Mouse (Mus musculus) monocyte, adult 5-6 weeks (primary cell): Measurements from ENCODE around the gene Tmem91. TPM values are rescaled to one million over a fixed set of nuclear protein-coding genes. Genes with fewer than 3 reads are reported as not detected.

Source experiments
- ATAC-seq: fragments of 153-309, 156-312 bp; replicated peaks from 2 replicates; pipeline ENCODE4 v1.8.0; 2017; ENCODE audit warnings: mild to moderate bottlenecking; ENCODE audit not compliant: low TSS enrichment, insufficient number of reproducible peaks, severe bottlenecking, poor library complexity, low FRiP score
- total RNA-seq: library from RNA; stranded (forward); fragments of 200-1000, 200-491, 200-594 nt; gene quantifications from 3 replicates; pipeline ENCODE4 v1.2.3, GENCODE M21; 2017

Gene Tmem91
- total RNA-seq, 1 experiment from 2014 or later = 0.29 TPM

DNA sequence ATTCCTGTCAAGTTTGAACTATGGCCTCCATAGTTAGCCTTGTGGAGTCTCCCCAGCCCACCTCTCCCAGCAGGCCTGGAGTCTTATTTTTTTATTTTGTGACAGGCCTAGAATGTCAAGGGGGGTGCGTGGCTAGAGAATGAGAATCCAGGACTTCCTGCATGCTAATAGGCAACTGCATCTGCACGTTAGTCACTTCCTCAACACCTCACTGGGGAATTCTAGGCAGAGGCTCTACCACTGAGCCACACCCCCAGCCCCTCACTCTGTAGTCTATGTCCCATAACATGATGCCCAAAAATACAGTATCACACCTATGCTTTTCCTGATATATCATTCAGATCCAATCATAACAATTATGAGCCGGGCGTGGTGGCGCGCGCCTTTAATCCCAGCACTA, 2.0 kb upstream of the Tmem91 start:
- ATAC-seq = no peak

GRCm38 (mm10) chr7:25676085-25676781, 1.3 kb upstream of the Tmem91 start:
- ATAC-seq = no peak

GRCm38 (mm10) chr7:25675405-25675804, 439 bp upstream of the Tmem91 start:
- ATAC-seq = no peak

GRCm38 (mm10) chr7:25674297-25674696, 669 bp downstream of the Tmem91 start:
- ATAC-seq = no peak

DNA sequence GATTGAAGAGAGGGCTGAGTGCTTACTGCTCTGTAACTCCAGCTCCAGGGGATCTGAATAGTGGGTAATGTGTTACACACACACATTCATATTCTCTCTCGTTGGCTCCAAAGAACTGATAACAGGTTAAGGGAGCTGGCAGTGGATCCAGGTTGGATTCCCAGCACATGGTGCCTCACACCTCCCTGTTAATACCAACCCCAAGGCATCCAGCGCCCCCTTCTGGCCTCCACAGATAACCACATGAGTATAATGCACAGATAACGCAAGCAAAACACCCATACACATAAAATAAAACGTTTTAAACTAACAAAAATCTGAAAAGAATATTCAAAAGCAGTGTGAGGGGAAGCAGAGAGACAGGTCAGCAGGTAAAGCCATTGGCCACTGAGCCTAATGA, 2.5 kb downstream of the Tmem91 start:
- no peak for ATAC-seq

DNA sequence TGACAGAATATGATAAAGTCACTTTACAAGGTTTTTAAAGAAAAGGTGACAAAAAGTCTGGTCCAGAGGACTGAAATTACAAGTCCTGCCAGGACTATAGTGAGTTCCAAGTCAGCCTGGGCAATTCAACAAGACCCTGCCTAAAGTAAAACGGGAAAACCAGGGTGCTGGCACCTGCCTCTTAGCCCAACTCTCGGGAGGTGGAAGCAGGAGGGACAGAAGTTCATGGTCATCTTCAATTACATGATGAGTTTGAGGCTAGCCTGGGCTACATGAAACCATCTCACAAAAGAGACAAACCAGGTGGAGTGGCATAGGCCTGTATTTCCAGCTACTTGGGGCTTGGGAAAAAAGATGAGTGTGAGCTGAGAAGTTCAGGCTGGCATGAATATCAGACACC, 3.3 kb downstream of the Tmem91 start:
- ATAC-seq = no peak

DNA sequence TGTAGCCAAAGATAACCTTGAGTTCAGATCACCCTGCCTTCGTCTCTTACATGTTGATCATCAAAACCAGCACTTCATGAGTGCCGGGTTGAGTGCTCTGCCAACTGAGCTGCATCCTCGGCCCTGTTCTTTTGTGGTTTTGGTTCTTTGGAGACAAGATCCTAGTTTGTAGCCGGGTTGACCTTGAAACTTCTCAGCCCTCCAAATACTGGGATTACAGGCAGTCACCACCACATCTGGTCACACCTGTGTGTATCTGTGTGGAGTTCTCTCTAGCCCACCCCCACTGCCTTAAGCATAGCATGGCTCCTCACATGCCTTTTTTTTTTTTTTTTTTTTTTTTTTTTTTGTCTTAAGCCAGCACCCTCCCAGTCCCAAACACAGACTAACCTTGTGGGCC, 4.9 kb downstream of the Tmem91 start:
- no peak for ATAC-seq

GRCm38 (mm10) chr7:25669631-25670030, 5.3 kb downstream of the Tmem91 start:
- no peak for ATAC-seq

- ATAC-seq = no peak
Observed at GRCm38 (mm10) chr7:25669158-25669557, 5.8 kb downstream of the Tmem91 start.

DNA sequence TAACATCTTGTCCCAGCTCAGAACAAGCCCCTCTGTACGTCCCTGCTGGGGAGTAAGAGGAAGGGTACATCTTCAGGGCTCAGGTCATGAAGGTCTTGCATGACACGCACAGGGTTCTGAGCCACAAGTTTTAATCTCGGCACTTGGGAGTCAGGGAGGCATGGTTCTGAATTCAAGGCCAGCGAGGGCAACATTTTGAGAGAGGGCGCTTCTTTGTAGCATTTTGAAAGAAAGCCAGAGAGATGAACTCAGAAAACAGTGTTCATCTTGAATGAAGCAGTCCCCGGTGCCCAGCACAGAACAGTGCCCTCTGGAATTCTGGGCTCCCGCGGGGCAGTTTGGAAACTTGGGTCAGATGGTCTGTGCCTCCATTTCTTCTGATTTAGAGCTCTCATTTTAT, 8.6 kb downstream of the Tmem91 start:
- ATAC-seq = no peak

GRCm38 (mm10) chr7:25658657-25659472, 16.1 kb downstream of the Tmem91 start, which contains the start of the genes Bckdha and Exosc5:
Gene Bckdha (minus strand): TSS chr7:25658981.
Gene Exosc5 (plus strand): TSS chr7:25659164.
- ATAC-seq = peak; percentile 96

- no peak for ATAC-seq
Observed at GRCm38 (mm10) chr7:25657785-25658184, 17.2 kb downstream of the Tmem91 start.

- no peak for ATAC-seq
Observed at GRCm38 (mm10) chr7:25655601-25656428, 19.2 kb downstream of the Tmem91 start.

- ATAC-seq = peak; percentile 36; the same call in 1 of the 2 replicates
Observed at GRCm38 (mm10) chr7:25652244-25652759, 22.7 kb downstream of the Tmem91 start.

- peak; percentile 73 for ATAC-seq
Observed at GRCm38 (mm10) chr7:25651281-25651680, 23.7 kb downstream of the Tmem91 start.

GRCm38 (mm10) chr7:25649839-25650238, 25.1 kb downstream of the Tmem91 start:
- 0 out of 2 replicates have a peak, but pooled peaks have one; percentile 12 for ATAC-seq

- ATAC-seq = peak; percentile 20; the same call in 1 of the 2 replicates
Observed at GRCm38 (mm10) chr7:25647574-25648123, 27.3 kb downstream of the Tmem91 start.

- ATAC-seq = no peak
Observed at GRCm38 (mm10) chr7:25645074-25645473, 29.9 kb downstream of the Tmem91 start.

DNA sequence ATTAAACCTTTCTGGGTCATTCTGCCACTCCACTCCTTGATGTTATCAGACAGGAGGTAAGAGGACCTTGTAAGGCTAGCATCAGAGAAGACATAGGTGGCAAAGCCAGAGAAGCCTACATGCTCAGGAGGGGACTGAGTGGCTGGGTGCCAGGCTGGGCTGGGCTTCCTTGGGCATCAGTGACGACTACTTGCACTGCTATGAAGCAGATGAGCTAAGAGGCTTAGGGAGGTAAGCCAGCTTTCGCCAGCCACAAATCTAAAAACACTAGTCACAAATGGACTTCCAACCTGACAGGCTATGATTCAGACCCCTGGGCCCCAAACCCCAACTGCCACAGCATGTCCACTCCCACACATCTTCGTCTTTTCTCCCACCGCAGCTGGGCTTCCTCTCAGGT, 30.3 kb downstream of the Tmem91 start:
- ATAC-seq = no peak
